Mouse (Mus musculus) adrenal gland, adult 18-20 months (tissue): ENCODE data around the gene Ldb2. TPM values are rescaled to one million over a fixed set of nuclear protein-coding genes. Genes with fewer than 3 reads are reported as not detected.

Experiments
- DNase-seq, 2 experiments: peaks; one replicate each; pipeline ENCODE4 v3.0.0; 2021 to 2022; ENCODE audit warnings: low spot score in 2 of 2
- total RNA-seq, 2 experiments: library from RNA; stranded (reverse); gene quantifications; 1 replicate in 1 of 2; 2 replicates in 1 of 2; pipeline ENCODE4 v1.2.3; 2021

Ldb2 gene
- total RNA-seq, 2 experiments from 2014 or later = 18.1 to 22.1 TPM

DNA sequence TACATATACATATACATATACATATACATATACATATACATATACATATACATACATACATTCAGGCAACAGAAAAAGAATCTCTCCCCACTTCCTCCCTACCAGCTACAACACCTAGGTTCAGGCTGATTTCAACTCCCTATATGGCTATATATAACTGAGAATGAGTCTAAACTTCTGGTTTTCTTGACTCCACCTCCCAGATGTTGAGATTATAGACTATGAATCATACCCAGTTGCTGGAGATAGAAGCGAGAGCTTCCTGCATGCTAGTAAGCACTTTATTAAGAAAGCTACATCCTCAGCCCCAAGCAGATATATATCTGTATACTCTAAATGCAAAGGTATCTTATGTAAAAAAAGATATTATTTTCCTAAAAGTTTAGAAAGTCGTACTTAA lies 74.0 kb downstream of the Ldb2 start:
- DNase-seq = no peak

- DNase-seq = no peak
These were observed 79.6 kb downstream of the Ldb2 start for GRCm38 (mm10) chr5:44719872-44720271.

DNA sequence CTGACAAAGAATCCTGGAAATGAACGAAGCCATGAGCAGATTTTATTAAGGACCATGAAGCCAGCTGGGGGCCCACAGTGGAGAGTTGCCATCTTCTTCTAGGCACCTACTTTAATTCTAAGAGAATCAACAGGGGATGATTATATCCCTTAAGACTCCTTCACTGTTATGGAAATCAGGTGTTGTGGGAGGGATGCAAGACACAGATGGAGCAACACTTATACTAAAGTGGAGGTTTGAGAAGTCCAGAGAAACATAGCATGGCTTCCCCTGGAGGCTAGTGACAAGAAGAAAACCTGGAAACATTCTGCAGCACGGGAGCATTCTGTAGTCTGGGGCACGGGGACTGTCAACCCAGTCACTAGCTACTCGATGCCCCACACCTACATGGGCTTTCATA lies 85.0 kb downstream of the Ldb2 start:
- DNase-seq = no peak

GRCm38 (mm10) chr5:44713181-44713789 lies 86.2 kb downstream of the Ldb2 start:
- no peak for DNase-seq

DNA sequence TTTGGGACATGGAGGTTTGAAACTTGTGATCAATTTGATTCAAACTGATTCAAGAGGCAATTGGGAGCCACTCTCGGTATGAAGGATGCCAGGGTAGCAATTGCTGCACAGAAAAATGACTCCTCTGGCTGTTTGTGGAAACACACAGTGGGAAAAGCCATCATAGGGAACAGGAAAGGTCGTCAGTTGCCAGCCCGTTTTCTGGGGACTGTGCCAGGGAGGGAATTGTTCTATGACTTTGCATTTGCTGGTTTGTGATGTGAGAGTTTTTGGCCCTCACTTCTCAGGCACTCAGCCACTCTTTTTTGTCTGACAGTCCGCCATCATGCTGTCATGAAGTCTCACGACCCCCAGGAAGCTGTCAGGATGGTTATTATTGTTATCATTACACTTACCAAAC lies 88.3 kb downstream of the Ldb2 start:
- DNase-seq = no peak

- DNase-seq = no peak
These were observed 89.2 kb downstream of the Ldb2 start for GRCm38 (mm10) chr5:44710132-44710871.

GRCm38 (mm10) chr5:44709276-44709675 lies 90.2 kb downstream of the Ldb2 start:
- DNase-seq = no peak

GRCm38 (mm10) chr5:44707946-44708345 lies 91.5 kb downstream of the Ldb2 start:
- DNase-seq = no peak

DNA sequence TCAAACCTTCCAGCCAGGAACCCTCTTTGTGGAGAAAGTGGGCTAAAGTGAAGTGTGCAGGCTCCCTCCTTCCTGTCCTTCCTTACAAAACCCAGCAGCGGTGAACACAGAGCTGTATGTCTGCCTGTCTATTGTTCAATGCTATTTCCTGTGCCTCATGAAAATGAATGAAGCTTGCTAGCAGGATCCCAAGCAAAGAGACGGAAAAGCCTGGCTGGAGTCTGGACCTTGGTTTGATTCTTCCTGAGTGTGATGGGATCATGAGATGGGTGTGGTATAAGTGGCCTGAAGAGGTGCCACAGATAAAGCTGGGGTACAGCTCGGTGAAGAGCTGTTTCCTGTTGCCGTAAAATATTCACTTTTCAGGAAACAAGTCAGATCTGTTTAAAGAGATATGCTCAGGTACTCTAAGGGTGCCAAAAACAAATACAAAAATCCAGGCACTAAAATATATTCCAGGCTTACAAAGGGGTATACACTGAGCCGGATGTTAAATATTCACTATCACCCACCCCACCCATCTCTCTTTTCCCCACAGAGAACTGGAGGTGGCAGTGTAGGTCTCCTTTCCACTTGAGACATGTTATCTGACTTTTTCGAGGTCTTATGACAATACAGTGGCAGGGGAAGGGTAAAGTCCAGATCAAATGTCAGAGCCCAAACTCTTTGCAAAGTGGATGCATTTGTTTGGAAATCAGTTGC lies 92.3 kb downstream of the Ldb2 start:
- no peak for DNase-seq

DNA sequence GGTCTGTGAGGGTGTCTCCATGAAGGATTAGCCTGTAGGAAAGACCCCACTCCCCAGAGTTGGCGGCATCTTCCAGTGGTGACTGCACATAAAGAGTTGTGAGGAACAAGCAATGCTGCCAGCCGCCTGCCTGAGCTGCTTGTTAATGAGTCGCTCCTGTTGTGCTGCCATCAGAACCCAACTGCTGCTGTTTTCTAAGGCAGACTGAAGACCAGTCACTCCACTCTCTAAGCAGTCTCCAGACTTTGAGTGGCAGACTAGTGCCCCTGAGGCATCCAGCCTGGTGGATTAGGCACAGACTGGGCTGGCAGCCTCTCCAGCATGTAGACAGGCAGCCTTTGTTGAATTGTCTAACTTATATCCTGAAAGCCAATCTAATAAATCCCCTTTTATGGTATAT lies 101.5 kb downstream of the Ldb2 start:
- DNase-seq = no peak

DNA sequence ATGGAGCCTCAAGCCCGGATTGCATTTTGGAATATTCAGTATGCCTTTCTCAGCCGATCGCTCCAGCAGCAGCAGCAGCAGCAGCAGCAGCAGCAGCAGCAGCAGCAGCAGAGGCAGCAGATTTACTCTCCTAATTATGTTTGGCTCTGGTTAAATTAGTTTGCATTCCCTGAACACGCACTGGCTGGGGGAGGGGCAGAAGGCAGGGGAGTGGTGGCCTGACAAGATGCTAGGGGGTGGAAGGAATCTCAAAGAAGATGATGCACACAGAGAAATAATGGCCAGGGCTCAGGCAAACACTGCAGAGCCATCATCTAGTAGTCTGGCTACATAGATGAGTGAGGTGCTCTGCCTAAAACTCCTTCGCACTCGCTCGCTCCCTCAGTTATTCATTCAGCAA lies 102.9 kb downstream of the Ldb2 start:
- no peak for DNase-seq

DNA sequence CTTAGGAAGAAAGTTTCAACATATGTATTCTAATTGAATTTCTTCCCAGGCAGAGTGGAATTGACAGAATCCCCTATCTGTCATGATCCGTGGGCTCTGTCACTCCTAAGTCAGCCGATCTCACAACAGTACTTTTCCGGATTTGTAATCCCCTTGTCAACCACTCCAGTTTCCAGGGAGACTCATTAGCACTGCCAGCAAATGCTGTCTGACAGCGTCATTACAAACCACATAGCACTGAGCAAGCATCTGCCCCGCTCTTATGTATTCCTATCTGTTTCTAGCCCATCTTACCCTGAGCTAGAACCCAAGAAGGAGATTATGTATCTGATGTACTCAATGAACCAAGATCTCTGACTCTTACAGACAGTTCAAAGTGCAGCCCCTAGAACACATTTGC lies 105.8 kb downstream of the Ldb2 start:
- DNase-seq = no peak

DNA sequence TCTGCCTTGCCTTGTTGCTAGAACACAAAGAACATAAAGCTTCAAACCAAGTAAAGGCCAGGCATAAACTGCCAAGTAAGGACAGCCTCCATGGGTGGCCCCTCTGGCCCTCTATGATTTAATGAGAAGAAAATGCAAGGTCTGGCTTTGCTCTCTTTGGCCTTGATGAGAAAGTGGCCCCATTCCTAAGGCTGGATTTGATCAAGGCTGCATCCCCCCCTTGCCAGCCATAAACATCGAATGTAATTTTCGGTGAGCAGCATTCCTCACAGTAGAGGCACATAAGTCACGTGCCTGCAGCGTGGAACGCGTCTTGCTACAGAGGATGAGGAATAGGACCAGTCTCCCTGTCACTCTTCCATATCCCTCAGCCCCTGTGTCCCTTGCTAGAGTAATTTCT lies 113.1 kb downstream of the Ldb2 start:
- no peak for DNase-seq

GRCm38 (mm10) chr5:44681054-44681638 lies 118.3 kb downstream of the Ldb2 start:
- DNase-seq = no peak

GRCm38 (mm10) chr5:44677814-44678213 lies 121.7 kb downstream of the Ldb2 start:
- no peak for DNase-seq

DNA sequence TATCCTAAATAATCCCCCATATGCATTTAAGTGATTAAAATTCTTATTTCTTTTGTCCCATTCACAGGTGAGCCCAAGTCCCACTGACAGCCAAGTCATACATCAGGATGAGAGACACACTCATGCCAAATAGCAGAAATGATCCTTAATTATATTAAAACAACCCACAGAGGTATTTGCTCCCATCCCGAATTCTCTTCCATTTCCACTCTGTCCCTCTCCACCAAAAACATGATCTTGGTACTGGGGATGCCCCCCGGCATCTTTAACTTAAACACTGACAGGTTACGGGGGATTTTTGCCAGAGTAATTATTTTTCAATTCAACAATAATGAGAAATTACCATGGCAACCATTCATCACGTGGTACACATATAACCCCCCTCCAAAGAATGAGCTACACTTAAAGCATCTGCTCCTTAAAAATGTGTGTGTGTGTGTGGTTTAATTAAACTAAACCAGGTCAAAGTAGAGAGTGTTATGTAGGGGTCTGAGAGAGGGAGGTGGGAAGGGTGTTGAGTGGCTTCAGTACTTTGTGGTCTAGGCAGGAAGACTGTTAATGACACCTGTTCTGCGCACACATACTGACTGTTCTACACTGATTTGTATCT lies 123.2 kb downstream of the Ldb2 start:
- DNase-seq = no peak

- no peak for DNase-seq
These were observed 129.1 kb downstream of the Ldb2 start for GRCm38 (mm10) chr5:44670336-44670735.

DNA sequence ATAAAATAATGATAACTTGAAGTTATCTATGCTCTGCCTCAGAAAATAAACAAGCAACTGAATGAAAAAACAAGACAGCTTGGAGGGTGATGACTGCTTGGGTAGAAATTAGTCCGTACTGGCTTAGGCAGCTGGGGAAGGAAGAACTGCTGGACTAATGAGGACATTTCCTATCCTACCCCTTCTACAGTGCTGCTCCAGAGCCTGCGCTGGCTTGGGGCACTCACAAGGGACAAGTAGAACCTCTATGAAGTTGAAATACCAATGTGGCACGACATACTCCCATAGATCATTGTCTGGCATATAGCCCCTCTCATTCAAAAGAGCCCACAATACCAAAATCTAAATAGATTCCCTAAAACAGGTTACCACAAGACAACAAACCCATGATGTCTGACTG lies 131.6 kb downstream of the Ldb2 start:
- no peak for DNase-seq

DNA sequence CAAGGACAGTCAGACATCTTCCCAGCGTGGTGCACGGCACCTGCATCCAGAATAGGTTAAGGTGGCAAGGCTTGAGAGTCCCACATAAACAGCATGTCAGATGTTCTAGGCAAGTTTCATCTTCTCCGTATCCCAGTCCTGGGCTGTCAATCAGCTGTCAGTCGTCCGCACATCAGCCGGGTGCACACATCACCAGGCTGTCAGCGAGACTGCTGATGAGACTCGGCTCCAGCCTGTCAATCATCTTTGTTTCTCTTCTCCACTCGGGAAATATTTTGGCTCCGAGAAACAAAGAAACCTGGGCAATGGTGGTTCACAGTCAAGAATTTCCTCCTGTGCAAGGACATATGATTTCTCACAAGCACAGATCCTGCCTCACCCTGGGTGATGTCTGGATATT lies 132.1 kb downstream of the Ldb2 start:
- no peak for DNase-seq

GRCm38 (mm10) chr5:44659651-44660050 lies 139.8 kb downstream of the Ldb2 start:
- DNase-seq = no peak

DNA sequence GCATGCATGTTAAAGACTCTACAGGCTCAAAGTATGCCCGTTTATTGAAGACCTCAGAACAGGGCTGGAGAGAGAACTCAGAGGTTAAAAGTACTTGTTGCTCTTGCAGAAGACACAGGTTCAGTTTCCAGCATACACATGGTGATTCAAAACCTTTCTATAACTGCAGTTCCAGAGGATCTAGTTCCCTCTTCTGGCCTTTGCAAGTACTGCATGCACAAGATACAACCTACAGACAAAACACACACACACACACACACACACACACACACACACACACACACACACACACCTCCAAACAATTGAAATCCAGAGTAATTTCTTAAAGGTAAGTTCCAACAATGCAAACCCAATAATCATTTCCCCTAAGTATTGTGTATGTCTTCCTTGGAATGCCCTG lies 142.8 kb downstream of the Ldb2 start:
- no peak for DNase-seq

DNA sequence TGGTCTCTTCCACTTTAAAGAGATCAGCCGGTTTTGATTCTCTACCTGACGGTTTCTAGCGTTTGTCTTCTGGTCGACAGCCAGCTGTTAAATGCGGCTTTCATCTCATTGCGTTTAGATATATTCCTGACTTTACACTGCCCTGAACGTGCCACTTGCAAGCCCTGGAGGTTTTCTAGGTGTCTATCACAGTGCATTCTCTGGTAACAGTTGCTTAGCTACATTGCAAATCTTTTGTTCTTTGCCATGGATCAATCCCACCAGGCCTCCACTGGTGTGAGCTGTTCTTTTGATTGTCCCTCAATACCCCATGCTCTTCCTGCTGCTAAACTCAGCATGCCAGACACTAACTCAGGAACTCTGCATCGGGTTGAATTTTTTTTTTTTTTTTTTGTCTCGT lies 145.1 kb downstream of the Ldb2 start:
- DNase-seq = no peak
